Mouse (Mus musculus) monocyte, adult 5-6 weeks (primary cell): ENCODE data around the gene Fam53a. TPM values are rescaled to one million over a fixed set of nuclear protein-coding genes. Genes with fewer than 3 reads are reported as not detected.
A peak's percentile ranks its signal among the peaks of the same experiment; 100 is the strongest.

Source experiments
- ATAC-seq: fragments of 153-309, 156-312 bp; replicated peaks from 2 replicates; pipeline ENCODE4 v1.8.0; 2017; ENCODE audit warnings: mild to moderate bottlenecking; ENCODE audit not compliant: low TSS enrichment, insufficient number of reproducible peaks, severe bottlenecking, poor library complexity, low FRiP score
- total RNA-seq: library from RNA; stranded (forward); fragments of 200-1000, 200-491, 200-594 nt; gene quantifications from 3 replicates; pipeline ENCODE4 v1.2.3, GENCODE M21; 2017

Fam53a gene
- total RNA-seq: 12.5 to 25.0 TPM (median 16.3 TPM) in 3 replicates

DNA sequence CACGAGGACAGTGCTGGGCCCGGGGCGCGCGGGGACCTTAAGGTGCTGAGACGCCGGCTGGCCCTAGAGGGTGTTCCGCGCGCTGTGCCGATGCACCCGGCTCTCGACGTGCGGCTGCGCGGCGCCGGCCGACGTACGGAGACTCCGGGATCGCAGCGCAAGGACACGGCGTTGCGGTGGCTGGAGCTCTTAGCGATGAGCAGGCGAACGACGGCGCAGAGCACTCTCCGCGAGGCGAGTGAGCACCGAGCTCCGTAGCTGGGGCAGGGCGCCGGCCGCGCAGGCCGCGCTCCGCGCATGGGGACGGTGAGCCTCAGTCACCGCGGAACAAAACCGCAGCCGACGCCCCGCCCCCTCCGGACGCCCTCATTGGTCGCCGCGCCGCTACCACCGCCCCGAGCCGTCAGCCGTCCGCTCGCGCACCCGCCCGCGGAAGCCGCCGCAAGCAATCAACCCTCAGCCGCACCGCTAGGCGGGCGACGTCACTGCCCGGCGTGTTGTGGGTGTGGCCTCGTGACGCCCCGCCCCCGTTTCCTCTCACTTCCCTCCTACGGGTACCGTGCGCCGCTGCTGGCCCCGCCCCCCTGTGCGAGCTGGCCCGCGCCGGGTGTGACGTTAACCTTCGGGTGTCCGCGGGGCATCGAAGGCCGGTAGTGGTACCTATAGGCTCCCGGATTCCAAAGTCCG lies at the start of gene Fam53a, which contains the start of gene Gm9903:
Gene Fam53a (minus strand): TSS at position 335 of the 687 bp plus-strand sequence.
Gene Gm9903 (plus strand): TSS at position 625 of the 687 bp plus-strand sequence.
- peak; percentile 92 for ATAC-seq

GRCm38 (mm10) chr5:33678244-33678643 lies 48.8 kb upstream of the Fam53a start:
- no peak for ATAC-seq

GRCm38 (mm10) chr5:33675964-33676363 lies 46.5 kb upstream of the Fam53a start:
- ATAC-seq: no peak

DNA sequence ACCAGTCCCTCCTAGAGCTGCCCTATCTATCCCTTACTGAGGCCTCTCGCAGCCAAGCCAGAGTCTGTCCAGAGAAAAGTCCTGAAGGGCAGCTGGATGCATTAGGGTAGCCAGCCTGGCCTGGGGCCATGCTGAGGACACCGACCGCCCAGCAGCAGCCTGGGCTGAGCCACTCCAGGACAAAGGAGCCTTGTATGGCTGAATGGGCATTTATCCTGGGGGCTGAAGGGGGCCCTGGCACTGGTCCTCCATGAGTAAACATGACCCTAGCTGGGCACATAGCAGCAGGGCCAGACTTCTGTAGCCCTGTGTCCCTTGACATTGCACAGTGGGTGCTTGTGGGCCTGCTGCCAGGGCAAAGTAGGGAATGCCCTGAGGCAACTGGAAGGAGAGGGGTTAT lies 45.0 kb upstream of the Fam53a start:
- no peak for ATAC-seq

DNA sequence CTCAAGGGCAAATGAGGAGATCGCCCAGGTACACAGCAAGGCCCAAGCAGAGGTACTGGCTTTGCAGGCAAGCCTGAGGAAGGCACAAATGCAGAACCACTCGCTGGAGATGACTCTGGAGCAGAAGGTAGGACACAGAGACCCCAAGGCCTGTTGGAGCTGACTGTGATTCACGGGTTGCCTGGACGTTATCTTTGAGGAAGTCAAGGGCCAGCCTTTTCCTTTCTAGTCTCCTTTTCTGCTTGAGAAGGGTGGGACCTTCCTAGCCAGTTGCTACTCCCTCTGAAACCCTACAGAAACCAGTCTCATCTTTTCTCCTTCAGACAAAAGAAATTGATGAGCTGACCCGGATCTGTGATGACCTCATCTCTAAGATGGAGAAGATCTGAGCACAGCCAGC lies 42.2 kb upstream of the Fam53a start:
- ATAC-seq: no peak

- ATAC-seq: peak; percentile 47; the same call in 1 of the 2 replicates
These were observed 38.8 kb upstream of the Fam53a start for GRCm38 (mm10) chr5:33668223-33668622.

DNA sequence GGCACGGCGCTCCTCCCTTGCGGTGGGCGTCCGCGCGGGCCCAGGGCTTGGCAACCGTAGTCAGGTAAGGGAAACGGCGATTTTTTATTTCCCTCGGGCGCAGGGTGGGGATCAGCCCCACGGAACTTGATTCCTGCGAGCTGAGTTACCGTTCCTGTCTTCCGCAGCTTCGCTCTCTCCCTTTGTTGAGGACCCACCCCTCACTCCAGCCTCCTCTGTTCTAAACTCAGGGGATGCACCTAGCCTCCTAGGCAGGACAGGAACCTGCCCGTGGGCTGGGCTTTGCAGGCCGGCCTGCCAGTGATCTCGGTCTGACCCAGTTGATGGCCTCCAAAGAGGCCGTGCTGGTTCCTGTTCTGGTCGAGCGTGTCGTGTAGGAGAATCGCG lies 29.2 kb upstream of the Fam53a start:
- no peak for ATAC-seq

GRCm38 (mm10) chr5:33657787-33658663 lies 28.6 kb upstream of the Fam53a start, which contains the start of the genes Tacc3 and Tmem129:
Tacc3 (plus strand) TSS chr5:33658128.
Tmem129 (minus strand) TSS chr5:33658416.
- peak; percentile 90 for ATAC-seq

DNA sequence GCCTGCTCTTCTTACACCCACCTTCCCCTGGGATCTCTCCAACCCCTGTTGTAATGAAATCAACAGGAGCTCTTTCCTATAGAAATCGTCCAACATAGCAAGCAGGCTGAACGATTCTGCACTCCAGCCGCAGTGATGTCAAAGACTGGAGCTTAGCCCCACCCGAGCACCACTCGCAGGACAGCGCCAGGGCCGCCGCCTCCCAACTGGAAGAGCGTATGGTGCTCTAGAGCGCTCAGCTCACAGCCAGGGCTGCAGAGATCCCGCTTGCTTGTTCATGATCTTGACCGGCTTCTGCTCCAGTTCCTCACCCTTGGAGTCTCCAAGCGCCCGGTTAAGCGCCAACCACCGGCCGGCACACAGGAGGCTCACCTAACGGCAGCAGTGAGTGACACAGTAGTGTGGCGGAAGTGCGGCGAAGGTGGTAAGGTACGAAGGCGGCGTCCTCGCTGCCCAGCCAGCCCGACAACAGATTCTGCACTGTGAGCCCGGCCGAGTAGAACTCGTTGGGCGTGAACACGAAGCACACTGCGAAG lies 27.9 kb upstream of the Fam53a start:
- peak; percentile 14 for ATAC-seq

DNA sequence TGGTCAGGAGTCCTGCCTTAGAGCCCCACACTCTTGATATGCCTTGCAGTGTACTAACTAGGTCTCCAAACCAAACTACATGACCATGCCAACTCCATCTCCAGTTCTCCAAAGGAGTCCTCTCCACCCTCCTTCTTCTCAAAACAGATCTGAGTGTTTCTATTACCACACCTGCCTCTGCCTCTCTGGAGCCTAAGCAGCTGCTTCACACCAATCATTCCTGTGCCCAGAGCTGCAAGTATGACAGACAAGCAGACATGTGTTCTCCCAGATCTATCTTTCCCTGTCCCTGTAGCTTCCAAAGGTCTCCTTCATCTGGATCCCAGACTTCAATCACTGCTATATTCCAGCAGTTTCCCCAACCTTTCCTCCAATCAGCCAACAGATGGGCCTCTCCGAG lies 27.3 kb upstream of the Fam53a start:
- ATAC-seq: no peak

- no peak for ATAC-seq
These were observed 25.9 kb upstream of the Fam53a start for GRCm38 (mm10) chr5:33655251-33655840.

GRCm38 (mm10) chr5:33654424-33654823 lies 25.0 kb upstream of the Fam53a start:
- ATAC-seq: no peak

GRCm38 (mm10) chr5:33652783-33653173 lies 23.3 kb upstream of the Fam53a start:
- ATAC-seq: no peak

DNA sequence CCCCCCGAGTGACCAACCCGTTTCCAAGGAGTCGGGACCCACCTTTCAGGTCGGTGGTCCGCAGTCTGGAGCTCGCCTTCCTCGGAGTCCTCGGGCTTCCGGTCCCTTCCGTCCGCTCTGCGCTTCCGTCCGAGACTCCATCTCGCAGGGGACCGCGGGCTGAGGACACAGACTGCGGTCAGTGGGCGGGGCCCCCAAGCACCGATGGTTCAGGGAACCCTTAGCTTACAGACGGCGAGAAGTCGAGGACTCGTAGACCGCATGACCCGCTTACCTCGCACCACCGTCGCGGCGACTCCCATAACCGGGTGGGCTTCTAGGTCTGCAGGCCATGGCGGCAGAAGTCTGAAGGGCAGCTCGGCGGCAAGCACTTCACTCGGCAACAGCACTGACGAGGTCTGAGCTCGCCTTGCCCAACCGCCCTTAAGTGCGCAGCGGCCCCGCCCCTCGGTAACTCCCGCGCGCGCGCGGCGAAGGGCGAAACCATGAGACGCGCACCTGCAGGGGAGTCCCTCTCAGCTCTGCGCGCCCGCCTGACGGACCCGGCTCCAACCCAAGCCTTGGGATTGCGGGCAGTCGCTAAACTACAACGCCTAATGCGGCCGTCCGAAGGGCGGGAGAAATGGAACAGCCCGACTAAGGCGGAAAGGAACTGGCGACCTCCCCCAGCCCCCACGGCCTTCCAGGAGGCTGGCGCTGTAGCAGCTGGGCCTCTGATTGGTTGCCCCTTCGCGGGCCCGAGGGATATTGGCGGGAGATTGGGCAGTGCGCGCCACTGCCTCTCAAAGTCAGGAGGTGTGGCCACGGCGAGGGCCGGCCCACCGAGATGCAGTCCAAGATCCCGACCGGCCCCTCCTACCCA lies 22.7 kb upstream of the Fam53a start, which contains the start of gene Slbp:
Gene Slbp (minus strand): TSS at position 654 of the 862 bp plus-strand sequence.
- ATAC-seq: peak; percentile 85

DNA sequence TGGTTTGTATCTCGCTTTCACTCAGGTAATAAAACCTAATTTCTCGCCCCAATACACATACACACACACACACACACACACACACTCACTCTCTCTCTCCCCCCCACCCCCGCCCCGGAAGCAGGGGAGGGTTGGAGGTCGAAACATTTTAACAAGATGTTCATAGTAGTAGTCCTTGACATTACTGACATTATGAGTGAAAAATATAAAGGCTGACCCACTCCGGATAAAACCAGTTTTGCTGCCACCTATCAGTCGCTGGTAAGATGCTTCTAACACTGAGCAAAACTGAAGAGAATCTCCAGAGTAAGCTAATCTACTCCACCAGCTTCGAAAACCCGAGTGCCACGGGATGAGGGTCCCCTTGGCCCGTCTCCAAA lies 22.1 kb upstream of the Fam53a start:
- no peak for ATAC-seq

GRCm38 (mm10) chr5:33651017-33651416 lies 21.6 kb upstream of the Fam53a start:
- ATAC-seq: no peak

GRCm38 (mm10) chr5:33640652-33641051 lies 11.2 kb upstream of the Fam53a start:
- ATAC-seq: peak; percentile 74

DNA sequence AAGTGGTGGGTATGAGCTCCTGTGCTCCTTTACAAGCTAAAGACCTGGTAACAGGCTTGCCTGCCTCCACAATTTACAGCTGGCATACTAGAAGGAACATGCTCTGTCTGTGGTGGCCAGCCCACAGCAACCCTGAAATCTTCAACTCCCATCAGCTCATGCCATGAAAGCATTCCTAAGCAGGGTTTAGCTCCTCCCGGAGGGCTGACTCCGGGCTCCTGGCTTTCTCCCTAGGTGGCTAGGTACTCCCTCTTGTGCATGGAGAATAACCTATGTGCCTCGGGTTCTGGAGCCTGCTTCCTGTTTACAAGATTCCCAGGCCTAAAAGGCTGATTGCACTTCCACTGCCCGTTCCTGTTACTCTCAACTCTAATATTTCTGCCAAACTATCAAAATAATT lies 9.4 kb upstream of the Fam53a start:
- no peak for ATAC-seq
